Mouse (Mus musculus): Measurements from ENCODE around the gene Slc17a4.

Gene Slc17a4

GRCm38 (mm10) chr13:23889011-23889605 lies 25.7 kb downstream of the Slc17a4 start:
- no peak for DNase-seq

GRCm38 (mm10) chr13:23887026-23887725 lies 27.6 kb downstream of the Slc17a4 start:
- no peak for DNase-seq

DNA sequence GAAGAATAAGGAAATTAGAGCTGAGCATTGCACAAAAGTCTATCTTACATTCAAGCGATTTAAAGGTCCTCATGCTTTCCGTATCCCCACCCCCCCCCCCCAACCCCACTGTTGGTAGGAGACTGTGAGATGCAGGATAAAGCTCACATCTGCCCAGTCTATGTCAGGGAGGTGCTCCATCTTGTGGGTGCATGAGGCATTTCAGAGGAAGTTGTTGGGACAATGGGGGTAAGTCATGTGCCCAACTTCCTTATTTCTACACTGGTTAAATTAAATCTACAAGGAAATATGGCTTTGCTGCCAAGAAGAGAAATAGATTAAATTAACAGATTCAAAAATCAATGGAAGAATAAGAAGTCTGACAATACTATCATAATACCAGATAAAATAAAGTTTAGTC lies 29.3 kb downstream of the Slc17a4 start:
- DNase-seq: no peak

DNA sequence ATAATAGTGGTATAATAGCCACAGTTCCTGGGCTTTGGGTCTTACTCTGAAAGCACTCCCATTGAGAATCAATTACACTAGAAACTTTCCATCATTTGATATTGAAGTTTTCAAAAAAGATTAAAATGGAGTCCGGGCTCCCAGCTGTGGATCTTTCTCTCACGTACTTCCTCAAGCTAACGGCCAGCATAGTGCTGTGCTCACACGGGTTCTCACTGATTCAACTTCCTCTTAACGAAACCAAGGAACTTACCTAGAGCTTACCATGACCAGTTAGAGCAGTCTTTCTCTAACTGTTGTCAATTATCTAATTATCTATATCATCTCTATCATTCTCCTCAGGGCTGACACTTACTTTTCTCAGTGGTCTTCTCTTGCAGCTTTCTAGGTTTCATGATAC lies 35.2 kb downstream of the Slc17a4 start:
- no peak for DNase-seq

GRCm38 (mm10) chr13:23879106-23879505 lies 35.7 kb downstream of the Slc17a4 start:
- DNase-seq: no peak

DNA sequence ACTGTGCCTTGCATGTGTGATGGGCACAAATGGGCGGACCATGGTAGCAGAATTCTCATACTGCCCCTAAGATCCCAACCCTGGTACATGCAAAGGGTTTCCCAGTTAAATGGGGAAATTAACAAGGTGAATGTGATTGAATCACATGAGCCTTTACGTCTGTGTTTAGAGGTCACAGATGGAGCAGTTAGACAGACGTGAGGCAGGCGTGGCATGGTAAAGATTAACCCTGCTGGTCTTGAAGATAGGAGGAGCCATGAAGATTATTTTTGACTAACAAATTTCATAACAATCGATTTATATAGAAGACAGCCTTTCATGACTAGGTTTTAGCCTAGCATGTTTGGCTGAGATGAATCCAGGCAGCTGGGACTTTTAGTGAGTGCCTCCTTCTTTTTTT lies 41.7 kb downstream of the Slc17a4 start:
- no peak for DNase-seq

- no peak for DNase-seq
These were observed 44.8 kb downstream of the Slc17a4 start for GRCm38 (mm10) chr13:23869996-23870395.

DNA sequence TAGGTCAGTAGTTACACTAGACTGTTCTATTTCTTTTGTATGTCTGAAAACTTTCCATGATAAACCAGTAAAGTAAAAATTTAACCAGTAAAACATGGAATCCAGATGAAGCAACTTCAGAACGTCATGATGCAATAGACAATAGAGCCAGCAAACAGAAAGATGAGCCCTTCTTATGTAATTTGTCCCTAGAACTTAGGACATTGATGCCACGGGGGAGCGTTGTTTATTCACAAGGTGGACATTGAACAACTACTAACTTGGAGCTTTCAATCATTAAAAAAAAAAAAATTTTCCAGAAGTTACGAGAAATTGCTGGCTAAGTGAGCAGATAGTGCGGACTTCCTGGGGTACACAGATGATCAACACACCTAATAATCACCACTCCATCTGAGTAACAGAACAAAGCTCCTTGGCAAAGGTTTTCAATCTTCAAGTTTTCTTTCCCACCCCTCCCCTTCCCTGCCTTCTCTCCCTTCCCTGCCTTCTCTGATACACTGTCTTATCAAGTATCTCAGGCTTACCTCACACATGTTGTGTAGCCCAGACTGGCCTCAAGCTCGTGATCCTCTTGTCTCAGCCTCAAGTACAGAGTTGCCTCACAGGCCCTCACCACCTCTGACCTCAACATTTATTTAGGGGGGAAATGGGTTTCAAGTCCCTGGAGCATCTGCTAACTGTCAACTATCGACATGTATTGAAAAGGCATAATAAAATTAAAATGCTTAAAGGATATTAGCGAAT lies 45.8 kb downstream of the Slc17a4 start:
- DNase-seq: no peak

DNA sequence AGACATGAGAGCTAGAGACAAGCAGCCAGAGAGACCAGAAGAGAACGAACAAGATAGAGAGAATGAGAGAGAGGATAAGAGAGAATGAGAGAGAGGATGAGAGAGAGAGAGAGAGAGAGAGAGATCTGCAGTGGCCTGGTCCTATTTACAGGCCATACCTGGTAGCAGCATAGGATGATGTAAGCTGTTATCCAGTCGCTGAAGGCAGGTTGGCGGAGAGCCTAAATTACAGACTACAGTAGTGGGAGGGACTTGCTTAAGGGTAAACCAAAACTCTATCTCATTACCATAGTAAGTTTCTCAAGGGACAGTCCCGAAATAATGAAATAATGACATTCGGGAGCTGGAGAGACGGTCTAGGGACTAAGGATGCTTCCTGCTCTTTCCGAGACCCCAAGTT lies 47.4 kb downstream of the Slc17a4 start, which contains the start of gene Slc17a1:
Gene Slc17a1 (plus strand): TSS at position 346 of the 400 bp plus-strand sequence.
- no peak for DNase-seq

DNA sequence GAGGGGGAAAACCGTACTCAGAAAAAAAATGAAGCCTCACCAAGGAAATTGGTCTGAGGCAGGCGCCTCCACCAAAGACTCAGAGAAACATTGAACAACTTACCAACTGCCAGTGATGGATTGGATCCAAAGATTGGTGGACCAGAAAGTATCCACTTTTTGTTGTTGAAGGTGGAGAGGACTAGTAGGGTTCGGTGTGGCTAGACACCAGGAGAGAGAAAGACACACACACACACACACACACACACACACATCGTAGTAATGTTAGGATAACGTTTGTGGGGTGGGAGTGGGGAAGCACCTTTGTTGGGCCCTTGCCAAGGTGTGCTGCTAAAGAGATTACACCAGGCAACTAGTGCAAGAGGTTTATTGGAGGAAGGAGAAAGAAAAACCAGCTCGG lies 47.8 kb downstream of the Slc17a4 start:
- DNase-seq: no peak

DNA sequence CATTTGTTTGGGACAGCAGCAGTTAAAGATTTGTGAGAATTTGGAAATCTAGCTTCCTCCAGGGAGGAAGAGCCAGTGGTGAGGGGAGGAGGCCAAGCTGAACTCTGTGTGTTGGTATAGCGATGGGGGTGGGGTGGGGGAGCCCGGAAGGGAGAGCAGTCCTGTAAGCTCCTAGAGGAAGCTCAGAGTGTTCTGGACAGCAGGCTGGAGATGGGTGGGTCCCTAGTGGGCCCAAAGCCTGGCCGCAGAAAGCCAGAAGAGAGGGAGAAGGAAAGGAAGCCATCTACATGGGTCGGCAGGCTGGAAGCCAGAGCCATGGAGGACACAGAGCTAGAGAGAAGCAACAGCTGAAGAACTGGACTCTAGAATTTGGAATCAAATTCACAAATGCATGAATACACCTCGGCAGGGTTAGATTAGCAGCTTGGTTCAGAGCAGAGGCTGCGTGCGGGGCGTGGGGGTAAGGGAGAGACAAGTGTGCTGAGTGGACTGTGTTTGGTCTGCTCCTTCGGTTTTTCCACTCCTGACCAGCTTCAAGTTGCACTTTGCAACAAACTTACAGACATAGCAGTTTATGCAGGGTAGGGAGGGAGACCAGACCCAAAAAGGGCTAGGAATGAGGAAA lies 48.6 kb downstream of the Slc17a4 start:
- no peak for DNase-seq

GRCm38 (mm10) chr13:23864711-23865110 lies 50.1 kb downstream of the Slc17a4 start:
- no peak for DNase-seq

GRCm38 (mm10) chr13:23861815-23862214 lies 53.0 kb downstream of the Slc17a4 start:
- DNase-seq: no peak

DNA sequence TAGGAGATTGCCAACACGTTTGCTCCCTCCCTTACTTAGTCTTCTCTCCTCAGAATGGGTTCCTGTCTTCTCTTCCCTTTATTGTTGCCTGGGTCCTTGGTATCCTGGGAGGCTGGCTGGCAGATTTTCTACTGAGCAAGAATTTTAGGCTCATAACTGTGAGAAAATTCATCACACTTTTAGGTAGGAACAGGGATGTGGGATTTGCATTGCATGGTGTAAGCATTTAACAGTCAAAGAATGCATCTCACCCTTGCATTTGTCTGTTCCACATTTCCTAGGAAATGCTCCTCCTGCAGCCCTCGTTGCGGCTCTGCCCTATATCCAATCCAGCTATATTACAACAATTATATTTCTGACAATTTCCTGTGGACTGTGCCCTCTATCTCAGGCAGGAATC lies 58.4 kb downstream of the Slc17a4 start:
- no peak for DNase-seq

- DNase-seq: no peak
These were observed 65.5 kb downstream of the Slc17a4 start for GRCm38 (mm10) chr13:23849299-23849698.

Measured in right cerebral cortex, postnatal 14 days (tissue).